Mouse (Mus musculus) midbrain, embryonic 13.5 days (tissue): ENCODE results near the gene Defa25. TPM values are rescaled to one million over a fixed set of nuclear protein-coding genes. Genes with fewer than 3 reads are reported as not detected.
"Not testable (repeated sequence)": the region's sequence is repeated elsewhere in the genome, so short reads cannot be mapped to it uniquely, and the experiment has no call there.

Experiments
- ATAC-seq: fragments of 200-750 bp; cut with Nextera tagmentation; 2 replicates; pipeline ENCODE4 v1.8.0; 2017; ENCODE audit warnings: mild to moderate bottlenecking, moderate TSS enrichment, moderate library complexity
- H3K27ac ChIP-seq: fragments of 300-500 bp; sonication (generic); 2 replicates; pipeline ENCODE4 v1.5.1; 2015; ENCODE audit warnings: inconsistent platforms, mild to moderate bottlenecking, moderate library complexity
- H3K27me3 ChIP-seq: fragments of 300-500 bp; sonication (generic); 2 replicates; pipeline ENCODE4 v1.6.1; 2015; ENCODE audit warnings: mild to moderate bottlenecking, inconsistent platforms
- H3K36me3 ChIP-seq: fragments of 300-500 bp; sonication (generic); 2 replicates; pipeline ENCODE4 v1.6.1; 2015; ENCODE audit warnings: mild to moderate bottlenecking, inconsistent platforms
- H3K4me1 ChIP-seq: fragments of 300-500 bp; sonication (generic); replicated peaks from 2 replicates; pipeline ENCODE4 v1.6.1; 2015; ENCODE audit warnings: inconsistent platforms
- H3K4me2 ChIP-seq: fragments of 300-500 bp; sonication (generic); replicated peaks from 2 replicates; pipeline ENCODE4 v1.6.1; 2015; ENCODE audit warnings: moderate library complexity, mild to moderate bottlenecking, inconsistent platforms
- H3K4me3 ChIP-seq: fragments of 300-500 bp; sonication (generic); replicated peaks from 2 replicates; pipeline ENCODE4 v1.5.1; 2015; ENCODE audit warnings: mild to moderate bottlenecking, inconsistent platforms
- H3K9ac ChIP-seq: fragments of 300-500 bp; sonication (generic); replicated peaks from 2 replicates; pipeline ENCODE4 v1.6.1; 2015; ENCODE audit warnings: mild to moderate bottlenecking, inconsistent platforms
- H3K9me3 ChIP-seq: fragments of 300-500 bp; sonication (generic); 2 replicates; pipeline ENCODE4 v1.6.1; 2016; ENCODE audit warnings: mild to moderate bottlenecking, inconsistent platforms
- WGBS: fragments of 180-500 bp; shearing (Covaris S2); methylation state at CpG from one replicate; pipeline ENCODE4 v1.1.7; 2015; 5-methylcytosine and 5-hydroxymethylcytosine counted together
- polyA plus RNA-seq: library from polyadenylated mRNA; unstranded; fragments of >200 nt; fragmentation: Nextera tagmentation; extraction: Ambion mirVana; gene quantifications from 2 replicates; pipeline ENCODE4 v1.2.1, GENCODE M21; 2015

Gene Defa25
- polyA plus RNA-seq: not detected in 2 replicates

- H3K27ac ChIP-seq, H3K4me2 ChIP-seq, H3K9ac ChIP-seq, H3K4me1 ChIP-seq, H3K4me3 ChIP-seq, ATAC-seq, H3K36me3 ChIP-seq, H3K9me3 ChIP-seq, H3K27me3 ChIP-seq: not testable (repeated sequence)
Measured at GRCm38 (mm10) chr8:21084142-21084541, at the start of gene Defa25. TSS of gene Defa25 (plus strand) at chr8:21084442.

DNA sequence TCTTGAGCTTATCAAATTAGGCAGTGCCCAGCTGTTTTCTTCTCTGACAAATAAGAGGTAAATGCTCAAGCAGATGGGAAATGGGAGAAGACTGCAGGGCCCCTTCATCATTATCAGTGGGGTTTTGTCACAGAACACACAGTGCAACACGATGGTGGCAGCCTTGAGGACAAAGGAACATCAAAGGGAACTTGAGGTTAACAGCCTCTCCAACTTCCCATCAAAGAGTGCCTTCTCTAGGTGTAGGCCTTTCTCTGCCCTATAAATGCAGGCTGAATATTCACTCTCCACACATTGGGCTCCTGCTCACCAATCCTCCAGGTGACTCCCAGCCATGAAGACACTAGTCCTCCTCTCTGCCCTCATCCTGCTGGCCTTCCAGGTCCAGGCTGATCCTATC, 29.5 kb upstream of the Defa25 start, which contains the start of gene Defa23:
Defa23 (plus strand) TSS at position 301 of the 400 bp plus-strand sequence.
- H3K9ac ChIP-seq, H3K4me1 ChIP-seq, H3K4me2 ChIP-seq, H3K27ac ChIP-seq, H3K9me3 ChIP-seq, H3K27me3 ChIP-seq, H3K4me3 ChIP-seq, ATAC-seq, H3K36me3 ChIP-seq: not testable (repeated sequence)
- WGBS: no CpG with 5 or more reads among the region's 1 CpGs

GRCm38 (mm10) chr8:21064738-21065137, 19.5 kb upstream of the Defa25 start, which contains the start of gene Defa35:
TSS of gene Defa35 (plus strand) at chr8:21065038.
- not testable (repeated sequence) for H3K4me1 ChIP-seq, H3K4me2 ChIP-seq, H3K4me3 ChIP-seq, H3K36me3 ChIP-seq, H3K27ac ChIP-seq, H3K9me3 ChIP-seq, H3K9ac ChIP-seq, H3K27me3 ChIP-seq, ATAC-seq
- 80% methylated on average over 1 of the region's 1 CpGs for WGBS

GRCm38 (mm10) chr8:21093106-21093505, 8.9 kb downstream of the Defa25 start:
- no peak overlapping the region for H3K4me3 ChIP-seq
- 49% methylated on average over 4 of the region's 4 CpGs for WGBS
- H3K9me3 ChIP-seq: 0 out of 2 replicates have a peak, but pooled peaks cover 9% of the 10 kb centered on the region
- H3K27me3 ChIP-seq: no peaks in the 10 kb centered on the region
- no peaks in the 10 kb centered on the region for H3K4me1 ChIP-seq
- no peak for ATAC-seq
- H3K36me3 ChIP-seq: no peaks in the 10 kb centered on the region
- H3K4me2 ChIP-seq: no peak overlapping the region
- H3K27ac ChIP-seq: no peak overlapping the region
- no peak overlapping the region for H3K9ac ChIP-seq

- not testable (repeated sequence) for H3K4me3 ChIP-seq, H3K4me2 ChIP-seq, H3K27ac ChIP-seq, H3K9ac ChIP-seq, H3K27me3 ChIP-seq, H3K36me3 ChIP-seq, ATAC-seq, H3K4me1 ChIP-seq
- H3K9me3 ChIP-seq: peaks cover 20% of the 10 kb centered on the region; the same call in 1 of the 2 replicates
- no CpG with 5 or more reads among the region's 2 CpGs for WGBS
Measured at GRCm38 (mm10) chr8:21095950-21096349, 11.7 kb downstream of the Defa25 start, which contains the start of gene Gm14851. TSS of gene Gm14851 (minus strand) at chr8:21096050.

GRCm38 (mm10) chr8:21134342-21134741, 50.1 kb downstream of the Defa25 start, which contains the start of gene Defa30:
TSS of gene Defa30 (plus strand) at chr8:21134642.
- WGBS: 57% methylated on average over 3 of the region's 3 CpGs
- not testable (repeated sequence) for H3K9me3 ChIP-seq, H3K27me3 ChIP-seq, H3K27ac ChIP-seq, H3K9ac ChIP-seq, H3K36me3 ChIP-seq, ATAC-seq, H3K4me1 ChIP-seq, H3K4me2 ChIP-seq, H3K4me3 ChIP-seq

Other genes starting within 250 kb of the Defa25 start
- not detected in 2 replicates for gene Defb33, start 191.8 kb upstream of the Defa25 start, polyA plus RNA-seq
- not detected in 2 replicates for gene Gm15056, start 181.8 kb upstream of the Defa25 start, polyA plus RNA-seq
- gene Gm6040, start 162.4 kb upstream of the Defa25 start, polyA plus RNA-seq: not detected in 2 replicates
- not detected in 2 replicates for gene AY761185, start 139.7 kb upstream of the Defa25 start, polyA plus RNA-seq
- gene Defa21, start 58.9 kb upstream of the Defa25 start, polyA plus RNA-seq: not detected in 2 replicates
- not detected in 2 replicates for gene Defa23, start 29.4 kb upstream of the Defa25 start, polyA plus RNA-seq
- gene Defa35, start 19.4 kb upstream of the Defa25 start, polyA plus RNA-seq: not detected in 2 replicates
- gene Gm14851, start 11.6 kb downstream of the Defa25 start, polyA plus RNA-seq: not detected in 2 replicates
- gene Defa30, start 50.2 kb downstream of the Defa25 start, polyA plus RNA-seq: not detected in 2 replicates
- not detected in 2 replicates for gene Defa22, start 77.8 kb downstream of the Defa25 start, polyA plus RNA-seq
- gene Defa31, start 107.2 kb downstream of the Defa25 start, polyA plus RNA-seq: not detected in 2 replicates
- not detected in 2 replicates for gene Gm15293, start 117.1 kb downstream of the Defa25 start, polyA plus RNA-seq
- not detected in 2 replicates for gene Gm15292, start 165.3 kb downstream of the Defa25 start, polyA plus RNA-seq
- gene Defa27, start 231.1 kb downstream of the Defa25 start, polyA plus RNA-seq: not detected in 2 replicates
- not detected in 2 replicates for gene Defa29, start 242.6 kb downstream of the Defa25 start, polyA plus RNA-seq